Mouse (Mus musculus) heart, adult 2 months (tissue): ENCODE measurements around the gene Scrn3. TPM values are rescaled to one million over a fixed set of nuclear protein-coding genes. Genes with fewer than 3 reads are reported as not detected.

Experiments
- DNase-seq, 2 experiments: peaks; one replicate each; pipeline ENCODE4 v3.0.0; 2021
- H3K27ac ChIP-seq: fragments of 200-600 bp; 2 replicates; pipeline ENCODE4 v1.8.1; 2022
- H3K27me3 ChIP-seq: fragments of 200-500 bp; 2 replicates; pipeline ENCODE4 v1.6.1; 2012; ENCODE audit warnings: mild to moderate bottlenecking, low read length, inconsistent platforms, mixed read lengths; ENCODE audit not compliant: control insufficient read depth, insufficient read depth
- H3K36me3 ChIP-seq: fragments of 200-500 bp; 2 replicates; pipeline ENCODE4 v1.6.1; 2012; ENCODE audit warnings: low read length, inconsistent platforms; ENCODE audit not compliant: control insufficient read depth, insufficient read depth
- H3K4me1 ChIP-seq: fragments of 200-500 bp; 2 replicates; pipeline ENCODE4 v1.6.1; 2011; ENCODE audit warnings: low read length; ENCODE audit not compliant: control insufficient read depth, insufficient read depth
- H3K4me3 ChIP-seq: fragments of 200-600 bp; 2 replicates; pipeline ENCODE4 v1.8.1; 2022
- H3K79me2 ChIP-seq: fragments of 200-500 bp; replicated peaks from 2 replicates; pipeline ENCODE4 v1.6.1; 2012; ENCODE audit warnings: mild to moderate bottlenecking, inconsistent platforms, low read length, moderate library complexity, mixed read lengths; ENCODE audit not compliant: control insufficient read depth, insufficient read depth
- H3K9ac ChIP-seq: fragments of 200-500 bp; 2 replicates; pipeline ENCODE4 v1.6.1; 2012; ENCODE audit warnings: low read depth, mild to moderate bottlenecking, control low read depth, inconsistent platforms, low read length, mixed read lengths
- CTCF ChIP-seq: fragments of 200-600 bp; IDR thresholded peaks from 2 replicates; pipeline ENCODE4 v1.8.1; 2022; ENCODE audit warnings: antibody characterized with exemption, mild to moderate bottlenecking, moderate library complexity
- EP300 ChIP-seq: fragments of 200-500 bp; IDR thresholded peaks from 2 replicates; pipeline ENCODE4 v1.6.1; 2011; ENCODE audit warnings: low read depth, low read length, control low read depth; ENCODE audit not compliant: insufficient read depth
- POLR2A ChIP-seq: fragments of 200-500 bp; IDR thresholded peaks from 2 replicates; pipeline ENCODE4 v1.6.1; 2011; ENCODE audit warnings: mild to moderate bottlenecking, low read depth, low read length, control low read depth; ENCODE audit not compliant: insufficient read depth
- WGBS: fragments of 180-500 bp; shearing (Covaris S2); methylation state at CpG from one replicate; pipeline ENCODE4 v1.1.7; 2018; 5-methylcytosine and 5-hydroxymethylcytosine counted together
- intact Hi-C: fragments of 180-260 bp; cut with DNase I; formaldehyde crosslinking; loops from one replicate; pipeline ENCODE4 v1.15.1; 2025
- long read RNA-seq: library from polyadenylated mRNA; stranded (forward); transcript quantifications from one replicate; pipeline ENCODE4 v2.0.0, GENCODE M21; 2021
- polyA plus RNA-seq: library from polyadenylated mRNA; depleted of rRNA; stranded (reverse); fragments of >200 nt; gene quantifications from 2 replicates; pipeline ENCODE4 v1.2.3, GENCODE M21; 2012; rRNA removed
- total RNA-seq, 2 experiments: library from RNA; stranded (reverse); gene quantifications; 2 replicates each; pipeline ENCODE4 v1.2.3; 2021

The Scrn3 gene
- total RNA-seq = 10 to 100 TPM; 24.0 to 27.8 TPM
- polyA plus RNA-seq = 11.4 and 24.5 TPM in 2 replicates
- long read RNA-seq, transcript Scrn3-201 (8 exons, 3,309 nt) = major isoform, 8 of 13 reads
- long read RNA-seq, partial matches to known transcripts = 1 of 13 reads
- long read RNA-seq, other reads (novel, unspliced or antisense) = 0 of 13 reads

DNA sequence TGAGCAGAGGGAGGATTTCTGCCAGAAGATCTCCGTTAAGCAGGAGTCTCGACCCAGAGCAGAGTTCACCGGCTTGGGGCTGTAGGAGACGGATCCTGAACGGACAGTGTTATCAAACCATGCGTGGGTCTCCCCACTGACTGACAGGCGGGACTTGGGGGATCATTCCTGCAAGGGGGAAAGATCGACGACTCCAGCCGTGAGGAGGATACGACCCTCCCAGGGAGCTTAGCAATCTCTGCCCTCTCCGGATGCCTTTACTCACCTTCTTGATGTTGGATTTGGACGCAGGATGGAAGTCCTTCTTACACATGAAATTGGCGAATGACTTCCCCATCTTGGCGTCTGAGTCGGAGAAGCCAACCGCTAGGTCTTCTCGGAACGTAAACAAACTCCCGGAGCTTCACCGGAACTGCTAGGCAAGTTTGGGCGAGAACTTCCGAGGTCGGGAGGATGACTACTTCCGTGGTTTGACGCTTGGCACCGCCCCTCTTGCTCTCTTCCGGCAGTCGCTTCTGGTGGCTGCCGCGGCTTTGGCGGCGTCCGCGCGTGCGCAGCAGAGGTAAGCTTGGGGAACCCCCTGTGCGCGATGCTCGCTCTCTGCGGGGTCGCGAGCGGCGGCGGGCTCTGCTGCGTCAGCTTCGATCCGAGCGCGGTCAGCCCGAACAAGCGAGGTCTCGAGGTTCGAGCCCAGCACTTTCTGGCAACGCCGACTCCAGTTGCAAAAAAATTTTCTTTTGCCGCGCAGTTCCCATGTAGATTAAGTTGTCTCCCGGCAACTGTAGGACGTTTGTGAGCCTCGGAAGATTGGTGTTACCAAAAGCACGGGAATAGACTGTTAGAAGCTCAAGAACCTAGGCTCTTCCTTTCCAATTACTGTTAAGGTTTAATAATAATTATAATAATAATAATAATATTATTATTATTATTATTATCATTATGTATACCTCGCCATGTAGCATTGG, at the start of gene Scrn3, which contains the start of gene Cir1:
Scrn3 (plus strand) TSS at position 450 of the 965 bp plus-strand sequence.
Cir1 (minus strand) TSS at position 550 of the 965 bp plus-strand sequence.
- Histone ChIP-seq H3K27me3 (no peaks in the 10 kb centered on the region), H3K4me3 (peak within 1 kb of the TSS; percentile 80), H3K4me1 (peaks cover 2% of the 10 kb centered on the region), H3K79me2 (no peaks in the 10 kb centered on the region; the same call in 1 of the 2 replicates), H3K27ac (peak within 1 kb of the TSS; percentile 94), H3K36me3 (peaks cover 15% of the 10 kb centered on the region), H3K9ac (peak within 1 kb of the TSS; percentile 75)
- TF ChIP-seq POLR2A (peak; percentile 92), EP300 (peak; percentile 37; the same call in 1 of the 2 replicates), CTCF (no peak)
- intact Hi-C loops = loop anchor here (1.0 kb wide), 2 partner anchors 74 to 92 kb away; partner anchors contain the start of gene Gpr155
- under 1% methylated on average over 64 of the region's 64 CpGs for WGBS
- DNase-seq = peak; percentile 93 to 97

- DNase-seq = no peak
- Histone ChIP-seq H3K27me3 (peaks cover 19% of the 10 kb centered on the region), H3K4me3 (no peak overlapping the region), H3K4me1 (no peaks in the 10 kb centered on the region), H3K9ac (no peak overlapping the region), H3K27ac (no peak overlapping the region), H3K36me3 (no peaks in the 10 kb centered on the region), H3K79me2 (no peaks in the 10 kb centered on the region)
- TF ChIP-seq EP300 = no peak
- TF ChIP-seq CTCF = no peak
- TF ChIP-seq POLR2A = no peak
- intact Hi-C loops = no loop called here
- 31% methylated on average over 16 of the region's 16 CpGs for WGBS
Measured at GRCm38 (mm10) chr2:73263172-73263765, 49.1 kb upstream of the Scrn3 start.

DNA sequence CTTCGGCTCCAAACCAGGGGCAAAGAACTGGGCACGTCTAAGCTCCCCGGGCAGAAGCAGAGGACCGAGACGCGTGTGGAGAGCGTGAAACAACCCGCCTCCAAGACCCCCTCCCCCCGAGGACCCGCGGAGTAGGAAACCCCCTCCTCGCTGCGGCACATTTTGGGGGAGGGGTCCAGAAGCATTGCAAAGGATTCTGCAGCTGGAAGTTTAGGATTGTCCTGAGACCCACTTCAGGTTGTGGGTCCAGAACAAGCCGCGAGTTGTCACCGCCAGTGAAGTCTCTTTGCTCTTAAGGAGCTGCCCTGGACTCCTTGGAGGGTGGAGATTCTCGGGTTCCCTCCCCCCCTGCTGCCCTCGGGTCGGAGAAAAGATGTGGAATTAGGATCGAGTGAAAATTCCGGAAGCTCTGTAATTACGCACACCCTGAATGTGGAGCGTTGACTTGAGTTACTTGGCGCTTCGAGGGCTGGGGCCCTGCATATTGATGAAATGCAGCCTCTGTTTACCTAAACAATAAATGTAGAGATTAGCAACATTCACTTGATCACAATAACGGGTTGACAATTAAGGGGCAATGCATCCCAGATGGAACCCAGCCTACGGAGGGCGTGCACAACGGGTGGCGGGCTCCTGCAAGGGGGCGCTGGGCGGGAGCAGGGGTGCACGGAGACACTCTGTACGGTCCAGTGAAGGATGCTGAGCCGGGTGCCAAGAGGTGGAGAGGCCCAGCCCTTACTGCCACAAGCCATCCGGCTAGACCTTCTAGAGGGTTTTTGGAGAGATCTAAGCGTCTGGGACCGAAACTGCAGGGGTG, 48.4 kb upstream of the Scrn3 start:
- Histone ChIP-seq H3K4me3 (no peak overlapping the region), H3K79me2 (no peaks in the 10 kb centered on the region), H3K27me3 (peaks cover 21% of the 10 kb centered on the region), H3K27ac (no peak overlapping the region), H3K4me1 (no peaks in the 10 kb centered on the region), H3K36me3 (no peaks in the 10 kb centered on the region), H3K9ac (no peak overlapping the region)
- WGBS = 4% methylated on average over 38 of the region's 38 CpGs
- TF ChIP-seq POLR2A (no peak), CTCF (no peak), EP300 (no peak)
- peak in 1 of 2 experiments; percentile 44 for DNase-seq
- intact Hi-C loops = no loop called here

DNA sequence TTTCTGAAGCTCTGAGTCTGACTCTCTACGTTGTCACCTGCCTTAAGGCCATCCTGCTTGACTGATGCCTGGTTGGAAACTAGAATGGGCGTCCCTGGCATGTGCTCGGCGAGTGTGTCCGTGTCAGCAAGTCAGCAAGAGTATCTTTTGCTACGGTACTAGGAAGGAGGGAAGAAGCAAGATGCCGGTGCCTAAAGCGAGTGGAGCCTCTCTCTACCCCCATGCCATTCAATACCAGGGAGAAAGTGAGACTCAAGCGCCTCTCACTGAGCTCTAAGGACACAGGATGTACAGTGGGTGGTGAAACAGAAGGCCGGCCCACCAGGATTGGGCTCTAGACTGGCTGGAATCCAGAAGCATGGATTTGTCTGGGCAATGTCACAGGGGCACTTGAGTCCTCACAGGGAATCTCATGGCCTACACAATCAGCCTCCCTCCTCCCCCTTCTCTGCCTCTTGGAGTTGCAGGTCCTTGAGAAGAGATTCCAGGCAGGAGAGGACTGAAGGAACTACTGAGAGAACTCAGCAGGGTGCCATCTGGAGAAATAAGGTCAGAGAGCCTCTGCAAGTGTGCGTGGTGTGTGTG, 47.7 kb upstream of the Scrn3 start:
- Histone ChIP-seq H3K27ac (no peak overlapping the region), H3K79me2 (no peaks in the 10 kb centered on the region), H3K4me1 (no peaks in the 10 kb centered on the region), H3K36me3 (no peaks in the 10 kb centered on the region), H3K4me3 (no peak overlapping the region), H3K27me3 (peaks cover 23% of the 10 kb centered on the region), H3K9ac (no peak overlapping the region)
- WGBS = 22% methylated on average over 11 of the region's 11 CpGs
- intact Hi-C loops = no loop called here
- no peak for TF ChIP-seq CTCF
- no peak for TF ChIP-seq POLR2A
- TF ChIP-seq EP300 = no peak
- DNase-seq = no peak

- Histone ChIP-seq H3K4me1 (no peaks in the 10 kb centered on the region), H3K36me3 (no peaks in the 10 kb centered on the region), H3K9ac (no peak overlapping the region), H3K27ac (no peak overlapping the region), H3K79me2 (no peaks in the 10 kb centered on the region), H3K4me3 (no peak overlapping the region), H3K27me3 (peaks cover 30% of the 10 kb centered on the region)
- 23% methylated on average over 5 of the region's 5 CpGs for WGBS
- intact Hi-C loops = no loop called here
- DNase-seq = no peak
- TF ChIP-seq EP300 (no peak), CTCF (no peak), POLR2A (no peak)
Measured at GRCm38 (mm10) chr2:73266011-73266410, 46.4 kb upstream of the Scrn3 start.
